Mouse (Mus musculus) stomach, embryonic 16.5 days (tissue): ENCODE data around the gene Cxcr4. TPM values are rescaled to one million over a fixed set of nuclear protein-coding genes. Genes with fewer than 3 reads are reported as not detected.

ENCODE experiments used
- ATAC-seq: fragments of 200-750 bp; cut with Nextera tagmentation; 2 replicates; pipeline ENCODE4 v1.8.0; 2017; ENCODE audit warnings: moderate number of reproducible peaks, moderate TSS enrichment; ENCODE audit not compliant: insufficient read depth, low FRiP score
- H3K27ac ChIP-seq: fragments of 300-500 bp; sonication (generic); 2 replicates; pipeline ENCODE4 v1.5.1; 2014; ENCODE audit warnings: low read length
- H3K27me3 ChIP-seq: fragments of 300-500 bp; sonication (generic); 2 replicates; pipeline ENCODE4 v1.6.1; 2014; ENCODE audit warnings: low read length, control low read depth, mixed read lengths; ENCODE audit not compliant: control insufficient read depth, insufficient read depth
- H3K36me3 ChIP-seq: fragments of 300-500 bp; sonication (generic); 2 replicates; pipeline ENCODE4 v1.6.1; 2014; ENCODE audit warnings: low read length; ENCODE audit not compliant: control insufficient read depth, insufficient read depth
- H3K4me1 ChIP-seq: fragments of 300-500 bp; sonication (generic); 2 replicates; pipeline ENCODE4 v1.6.1; 2014; ENCODE audit warnings: low read length, control low read depth, mixed read lengths; ENCODE audit not compliant: control insufficient read depth, insufficient read depth
- H3K4me2 ChIP-seq: fragments of 300-500 bp; sonication (generic); 2 replicates; pipeline ENCODE4 v1.6.1; 2014; ENCODE audit warnings: low read depth, low read length, mixed read lengths
- H3K4me3 ChIP-seq: fragments of 300-500 bp; sonication (generic); replicated peaks from 2 replicates; pipeline ENCODE4 v1.5.1; 2014; ENCODE audit warnings: mild to moderate bottlenecking, low read length
- H3K9ac ChIP-seq: fragments of 300-500 bp; sonication (generic); 2 replicates; pipeline ENCODE4 v1.6.1; 2014; ENCODE audit warnings: low read length
- H3K9me3 ChIP-seq: fragments of 300-500 bp; sonication (generic); replicated peaks from 2 replicates; pipeline ENCODE4 v1.6.1; 2016; ENCODE audit warnings: low read length, control low read depth; ENCODE audit not compliant: control insufficient read depth
- WGBS: fragments of 180-500 bp; shearing (Covaris S2); extraction: QIAGEN DNeasy Blood & Tissue Kit; methylation state at CpG from one replicate; pipeline ENCODE4 v1.1.7; 2014; 5-methylcytosine and 5-hydroxymethylcytosine counted together
- polyA plus RNA-seq: library from polyadenylated mRNA; unstranded; fragments of >200 nt; fragmentation: Nextera tagmentation; extraction: Ambion mirVana; gene quantifications from 2 replicates; pipeline ENCODE4 v1.2.1, GENCODE M21; 2015

The Cxcr4 gene
- polyA plus RNA-seq, 1 experiment from 2014 or later: 7.6 TPM

- no peak for ATAC-seq
- no peak overlapping the region for H3K4me2 ChIP-seq
- 19% methylated on average over 9 of the region's 9 CpGs for WGBS
These were observed 30.9 kb upstream of the Cxcr4 start for GRCm38 (mm10) chr1:128622867-128623593.

GRCm38 (mm10) chr1:128617654-128618310 is 25.7 kb upstream of the Cxcr4 start:
- 87% methylated on average over 13 of the region's 13 CpGs for WGBS
- H3K27ac ChIP-seq: no peak overlapping the region
- H3K9me3 ChIP-seq: no peaks in the 10 kb centered on the region
- no peak overlapping the region for H3K4me3 ChIP-seq
- H3K27me3 ChIP-seq: no peaks in the 10 kb centered on the region
- H3K9ac ChIP-seq: no peak overlapping the region
- peaks cover 6% of the 10 kb centered on the region for H3K4me1 ChIP-seq
- H3K4me2 ChIP-seq: no peak overlapping the region
- ATAC-seq: no peak
- no peaks in the 10 kb centered on the region for H3K36me3 ChIP-seq

More at GRCm38 (mm10) chr1:128622867-128623593, 30.9 kb upstream of the Cxcr4 start:
- no peak overlapping the region for H3K27ac ChIP-seq
- no peaks in the 10 kb centered on the region for H3K36me3 ChIP-seq
- H3K4me3 ChIP-seq: no peak overlapping the region
- no peak overlapping the region for H3K9ac ChIP-seq
- H3K4me1 ChIP-seq: peaks cover 5% of the 10 kb centered on the region; the same call in 1 of the 2 replicates
- no peaks in the 10 kb centered on the region for H3K9me3 ChIP-seq
- H3K27me3 ChIP-seq: no peaks in the 10 kb centered on the region

GRCm38 (mm10) chr1:128616586-128616985 is 24.5 kb upstream of the Cxcr4 start:
- Histone ChIP-seq H3K9ac (no peak overlapping the region), H3K4me1 (peaks cover 3% of the 10 kb centered on the region; the same call in 1 of the 2 replicates), H3K9me3 (no peaks in the 10 kb centered on the region), H3K27me3 (no peaks in the 10 kb centered on the region), H3K4me3 (no peak overlapping the region), H3K4me2 (no peak overlapping the region), H3K36me3 (no peaks in the 10 kb centered on the region), H3K27ac (no peak overlapping the region)
- no peak for ATAC-seq
- WGBS: 30% methylated on average over 2 of the region's 2 CpGs

- no peaks in the 10 kb centered on the region for H3K9me3 ChIP-seq
- H3K36me3 ChIP-seq: no peaks in the 10 kb centered on the region
- no peak overlapping the region for H3K9ac ChIP-seq
- no peak for ATAC-seq
- WGBS: 63% methylated on average over 2 of the region's 2 CpGs
- no peak overlapping the region for H3K4me2 ChIP-seq
- peaks cover 3% of the 10 kb centered on the region; the same call in 1 of the 2 replicates for H3K4me1 ChIP-seq
- H3K27me3 ChIP-seq: no peaks in the 10 kb centered on the region
- H3K4me3 ChIP-seq: no peak overlapping the region
- no peak overlapping the region for H3K27ac ChIP-seq
These were observed 23.3 kb upstream of the Cxcr4 start for GRCm38 (mm10) chr1:128615459-128615806.

- no peak for ATAC-seq
- H3K9ac ChIP-seq: no peak overlapping the region
- peaks cover 3% of the 10 kb centered on the region; the same call in 1 of the 2 replicates for H3K4me1 ChIP-seq
- 55% methylated on average over 7 of the region's 7 CpGs for WGBS
- H3K9me3 ChIP-seq: no peaks in the 10 kb centered on the region
- no peaks in the 10 kb centered on the region for H3K27me3 ChIP-seq
- H3K4me2 ChIP-seq: no peak overlapping the region
- no peak overlapping the region for H3K4me3 ChIP-seq
- no peak overlapping the region for H3K27ac ChIP-seq
- no peaks in the 10 kb centered on the region for H3K36me3 ChIP-seq
These were observed 22.8 kb upstream of the Cxcr4 start for GRCm38 (mm10) chr1:128614653-128615458.

- no peak overlapping the region for H3K27ac ChIP-seq
- 40% methylated on average over 6 of the region's 6 CpGs for WGBS
- no peaks in the 10 kb centered on the region for H3K4me1 ChIP-seq
- no peaks in the 10 kb centered on the region for H3K9me3 ChIP-seq
- no peak overlapping the region for H3K4me2 ChIP-seq
- H3K4me3 ChIP-seq: no peak overlapping the region
- H3K36me3 ChIP-seq: no peaks in the 10 kb centered on the region
- H3K9ac ChIP-seq: no peak overlapping the region
- no peaks in the 10 kb centered on the region for H3K27me3 ChIP-seq
- no peak for ATAC-seq
These were observed 16.0 kb upstream of the Cxcr4 start for GRCm38 (mm10) chr1:128608119-128608518.

- 44% methylated on average over 3 of the region's 3 CpGs for WGBS
These were observed 15.3 kb upstream of the Cxcr4 start for GRCm38 (mm10) chr1:128607423-128607822.

GRCm38 (mm10) chr1:128605794-128606193 is 13.7 kb upstream of the Cxcr4 start:
- Histone ChIP-seq H3K4me3 (no peak overlapping the region), H3K27ac (no peak overlapping the region), H3K4me1 (0 out of 2 replicates have a peak, but pooled peaks cover 2% of the 10 kb centered on the region), H3K9me3 (no peaks in the 10 kb centered on the region), H3K9ac (no peak overlapping the region), H3K36me3 (no peaks in the 10 kb centered on the region), H3K4me2 (no peak overlapping the region), H3K27me3 (no peaks in the 10 kb centered on the region)
- WGBS: 70% methylated on average over 1 of the region's 1 CpGs
- no peak for ATAC-seq

More at GRCm38 (mm10) chr1:128607423-128607822, 15.3 kb upstream of the Cxcr4 start:
- Histone ChIP-seq H3K4me3 (no peak overlapping the region), H3K36me3 (no peaks in the 10 kb centered on the region), H3K9ac (no peak overlapping the region), H3K4me2 (no peak overlapping the region), H3K9me3 (no peaks in the 10 kb centered on the region), H3K4me1 (0 out of 2 replicates have a peak, but pooled peaks cover 2% of the 10 kb centered on the region), H3K27me3 (no peaks in the 10 kb centered on the region), H3K27ac (no peak overlapping the region)
- no peak for ATAC-seq
